Mouse (Mus musculus) lung, postnatal 0 days (tissue): ENCODE results near the gene Hist1h3g.

Experiments used
- CTCF ChIP-seq: IDR thresholded peaks from 2 replicates; pipeline ENCODE4 v1.5.1; 2016; ENCODE audit warnings: antibody characterized with exemption, mild to moderate bottlenecking
- EP300 ChIP-seq: IDR thresholded peaks from 2 replicates; pipeline ENCODE4 v1.6.1; 2016; ENCODE audit warnings: antibody characterized with exemption, mild to moderate bottlenecking, control low read depth

GRCm38 (mm10) chr13:23530181-23530900 lies 4.9 kb upstream of the Hist1h3g start:
- TF ChIP-seq CTCF (no peak), EP300 (peak; percentile 48)
